Mouse (Mus musculus): ENCODE data around the gene Thyn1. TPM values are rescaled to one million over a fixed set of nuclear protein-coding genes. Genes with fewer than 3 reads are reported as not detected.

The Thyn1 gene
- polyA plus RNA-seq, 1 experiment from 2014 or later: 105 TPM

DNA sequence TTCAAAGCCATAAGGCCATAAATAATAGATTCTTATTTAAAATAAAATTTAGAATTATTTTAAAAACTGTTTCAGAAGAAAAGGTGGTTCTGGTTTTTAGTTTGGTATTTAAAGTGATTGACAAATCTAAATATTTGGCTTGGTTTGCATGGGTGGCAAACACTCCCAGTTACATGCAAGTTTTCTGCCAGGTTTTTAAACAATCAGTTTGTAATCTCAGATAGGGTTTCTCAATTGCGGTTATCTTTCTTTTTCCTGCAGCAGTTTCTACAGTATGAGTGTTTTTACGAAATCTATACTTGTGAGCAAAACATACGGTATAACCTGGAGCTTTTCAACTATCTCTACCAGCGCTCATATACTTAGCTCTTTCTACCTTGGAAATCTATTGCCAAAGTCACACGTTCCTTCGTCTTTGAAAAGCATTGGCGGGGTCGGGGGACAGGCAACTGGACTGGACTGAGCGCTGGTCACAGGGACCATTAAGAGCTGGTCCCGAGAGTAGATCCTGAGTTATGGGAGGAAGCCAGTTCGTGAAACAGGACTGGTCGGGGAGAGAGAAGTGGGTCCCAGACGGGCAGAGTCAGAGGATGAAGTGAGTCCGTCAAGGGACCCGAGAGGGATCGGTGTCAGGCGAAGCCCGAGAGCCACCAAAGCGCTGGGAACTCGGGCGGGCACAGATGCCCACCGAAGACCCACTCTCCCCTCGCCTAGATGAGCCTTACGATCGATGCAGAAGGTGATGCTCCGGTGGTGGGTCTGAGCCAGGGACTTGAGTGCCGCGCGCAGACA lies 645 bp upstream of the Thyn1 start:
- Histone ChIP-seq H3K27ac (ENCODE audit: poor library complexity, severe bottlenecking) (0 out of 2 replicates have a peak overlapping the region, but pooled peaks have one; percentile 29), H3K4me2 (peak overlapping the region; percentile 78), H3K36me3 (peaks cover 11% of the 10 kb centered on the region), H3K4me3 (peak overlapping the region; percentile 76), H3K27me3 (replicated peaks) (no peaks in the 10 kb centered on the region), H3K4me1 (replicated peaks) (peaks cover 17% of the 10 kb centered on the region), H3K9me3 (replicated peaks) (no peaks in the 10 kb centered on the region), H3K9ac (peak overlapping the region; percentile 80)
- peak; percentile 67 for ATAC-seq (ENCODE audit: insufficient number of reproducible peaks, low FRiP score)
- 2% methylated on average over 29 of the region's 29 CpGs for WGBS

DNA sequence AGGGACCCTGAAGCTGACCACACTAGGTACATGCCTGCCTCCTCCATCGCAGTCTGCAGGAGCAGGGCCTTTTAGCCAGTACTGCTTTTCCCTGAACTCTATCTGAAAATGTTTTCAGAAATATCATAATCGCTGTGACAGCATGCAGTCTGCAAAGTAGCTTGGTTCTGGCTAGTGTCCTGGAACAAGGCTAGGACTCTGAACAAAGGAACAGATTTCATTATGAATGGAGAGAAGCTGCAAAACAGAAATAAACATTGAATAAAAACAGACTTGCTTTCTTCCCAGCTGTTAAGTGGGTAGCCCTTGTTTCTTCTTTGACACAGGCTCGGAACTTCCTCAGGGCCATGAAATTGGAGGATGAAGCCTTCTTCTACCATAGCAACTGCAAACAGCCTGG lies 5.7 kb downstream of the Thyn1 start:
- H3K36me3 ChIP-seq: peaks cover 73% of the 10 kb centered on the region
- peaks cover 13% of the 10 kb centered on the region for H3K4me1 ChIP-seq (replicated peaks)
- H3K9ac ChIP-seq: no peak overlapping the region
- no peak overlapping the region for H3K4me2 ChIP-seq
- no peak overlapping the region for H3K4me3 ChIP-seq
- no peak for ATAC-seq (ENCODE audit: insufficient number of reproducible peaks, low FRiP score)
- H3K27me3 ChIP-seq (replicated peaks): no peaks in the 10 kb centered on the region
- WGBS: 88% methylated on average over 3 of the region's 3 CpGs
- no peak overlapping the region for H3K27ac ChIP-seq (ENCODE audit: poor library complexity, severe bottlenecking)
- no peaks in the 10 kb centered on the region for H3K9me3 ChIP-seq (replicated peaks)

DNA sequence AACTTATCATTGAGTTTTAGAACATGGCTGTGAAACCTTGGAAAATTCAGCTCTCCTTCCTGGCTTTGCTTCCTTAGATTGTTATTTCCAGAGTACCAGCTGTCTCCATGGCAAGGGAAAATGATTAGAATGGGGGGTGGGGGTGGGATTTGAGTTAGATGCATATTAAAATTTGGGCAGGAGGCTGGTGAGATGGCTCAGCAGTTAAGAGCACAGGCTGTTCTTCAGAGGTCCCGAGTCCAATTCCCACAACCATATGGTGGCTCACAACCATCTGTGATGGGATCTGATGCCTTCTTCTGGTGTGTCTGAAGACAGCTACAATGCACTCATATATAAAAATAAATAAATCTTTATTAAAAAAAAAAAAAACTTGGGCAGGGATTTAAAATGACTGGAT lies 6.4 kb downstream of the Thyn1 start:
- Histone ChIP-seq H3K36me3 (peaks cover 80% of the 10 kb centered on the region), H3K9me3 (replicated peaks) (no peaks in the 10 kb centered on the region), H3K4me2 (no peak overlapping the region), H3K27ac (ENCODE audit: poor library complexity, severe bottlenecking) (no peak overlapping the region), H3K4me3 (no peak overlapping the region), H3K27me3 (replicated peaks) (no peaks in the 10 kb centered on the region), H3K4me1 (replicated peaks) (peaks cover 6% of the 10 kb centered on the region), H3K9ac (no peak overlapping the region)
- ATAC-seq (ENCODE audit: insufficient number of reproducible peaks, low FRiP score): no peak
- whole genome bisulfite sequencing: 79% methylated on average over 1 of the region's 1 CpGs

DNA sequence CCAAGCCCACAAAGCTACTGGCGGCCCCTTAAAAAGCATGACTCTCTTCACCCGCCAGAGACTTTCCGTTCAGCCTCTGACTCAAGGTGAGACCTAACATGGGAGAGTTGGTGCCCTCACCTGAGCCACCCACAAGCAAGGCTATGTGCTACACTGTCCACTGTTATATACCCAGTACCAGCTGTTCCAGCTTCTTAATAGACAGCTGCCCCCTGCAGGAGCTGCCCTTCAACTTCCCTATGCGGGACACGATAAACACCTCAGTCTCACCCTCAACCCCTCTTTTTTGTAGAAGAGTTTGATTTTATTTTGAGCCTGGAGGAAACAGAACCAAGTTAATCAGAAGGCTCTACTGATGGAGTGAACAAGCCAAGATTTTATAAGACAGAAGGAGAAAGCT lies 7.4 kb downstream of the Thyn1 start:
- Histone ChIP-seq H3K9me3 (replicated peaks) (no peaks in the 10 kb centered on the region), H3K36me3 (peaks cover 88% of the 10 kb centered on the region), H3K9ac (no peak overlapping the region), H3K27ac (ENCODE audit: poor library complexity, severe bottlenecking) (no peak overlapping the region), H3K4me3 (no peak overlapping the region), H3K4me2 (no peak overlapping the region), H3K4me1 (replicated peaks) (no peaks in the 10 kb centered on the region), H3K27me3 (replicated peaks) (no peaks in the 10 kb centered on the region)
- no peak for ATAC-seq (ENCODE audit: insufficient number of reproducible peaks, low FRiP score)
- WGBS: 91% methylated on average over 5 of the region's 5 CpGs

DNA sequence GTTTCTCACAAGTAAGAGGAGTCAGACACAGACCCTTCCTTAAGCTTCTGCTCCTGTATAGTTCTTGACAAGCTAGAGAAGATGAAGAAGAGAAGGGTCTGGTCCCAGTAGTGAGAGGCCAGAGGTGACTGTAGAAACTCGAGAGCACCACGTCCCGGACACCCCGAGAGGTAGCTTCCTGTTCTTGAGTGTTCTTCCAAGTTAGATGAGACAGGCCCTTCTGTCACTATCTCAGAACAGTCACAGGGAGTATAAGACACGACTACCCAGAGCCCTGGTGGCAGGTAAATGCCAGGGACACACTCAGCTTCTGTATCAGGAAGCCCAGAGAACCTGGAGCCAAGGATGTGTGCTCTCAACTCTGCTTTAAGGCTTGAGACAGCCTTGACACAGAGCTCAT lies 9.7 kb downstream of the Thyn1 start:
- Histone ChIP-seq H3K4me3 (no peak overlapping the region), H3K9me3 (replicated peaks) (no peaks in the 10 kb centered on the region), H3K9ac (no peak overlapping the region), H3K27ac (ENCODE audit: poor library complexity, severe bottlenecking) (no peak overlapping the region), H3K36me3 (peaks cover 98% of the 10 kb centered on the region), H3K4me1 (replicated peaks) (no peaks in the 10 kb centered on the region), H3K27me3 (replicated peaks) (no peaks in the 10 kb centered on the region), H3K4me2 (no peak overlapping the region)
- 82% methylated on average over 5 of the region's 5 CpGs for WGBS
- no peak for ATAC-seq (ENCODE audit: insufficient number of reproducible peaks, low FRiP score)

DNA sequence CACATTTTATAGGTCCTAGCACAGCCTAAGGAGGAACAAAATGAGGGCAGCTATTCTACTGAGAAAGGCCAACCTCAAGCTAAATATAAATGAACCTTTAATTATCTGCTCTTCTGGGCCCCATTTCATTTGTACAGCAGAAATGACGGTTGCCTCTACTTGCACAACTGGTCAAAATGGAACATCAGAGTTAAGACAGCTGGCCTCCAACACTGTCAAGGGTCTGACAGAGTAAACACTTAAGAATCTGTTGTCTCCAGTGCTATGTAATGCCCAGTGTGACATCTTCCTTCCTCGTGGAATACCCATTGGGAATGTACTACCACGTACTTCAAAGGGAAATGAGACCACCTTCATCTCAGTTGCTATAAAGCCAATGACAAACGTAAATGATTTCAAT lies 12.1 kb downstream of the Thyn1 start:
- no peak for ATAC-seq (ENCODE audit: insufficient number of reproducible peaks, low FRiP score)
- Histone ChIP-seq H3K36me3 (peaks cover 96% of the 10 kb centered on the region), H3K9ac (no peak overlapping the region), H3K4me1 (replicated peaks) (no peaks in the 10 kb centered on the region), H3K27ac (ENCODE audit: poor library complexity, severe bottlenecking) (no peak overlapping the region), H3K4me3 (no peak overlapping the region), H3K9me3 (replicated peaks) (no peaks in the 10 kb centered on the region), H3K27me3 (replicated peaks) (no peaks in the 10 kb centered on the region), H3K4me2 (no peak overlapping the region)
- WGBS: 91% methylated on average over 4 of the region's 4 CpGs

DNA sequence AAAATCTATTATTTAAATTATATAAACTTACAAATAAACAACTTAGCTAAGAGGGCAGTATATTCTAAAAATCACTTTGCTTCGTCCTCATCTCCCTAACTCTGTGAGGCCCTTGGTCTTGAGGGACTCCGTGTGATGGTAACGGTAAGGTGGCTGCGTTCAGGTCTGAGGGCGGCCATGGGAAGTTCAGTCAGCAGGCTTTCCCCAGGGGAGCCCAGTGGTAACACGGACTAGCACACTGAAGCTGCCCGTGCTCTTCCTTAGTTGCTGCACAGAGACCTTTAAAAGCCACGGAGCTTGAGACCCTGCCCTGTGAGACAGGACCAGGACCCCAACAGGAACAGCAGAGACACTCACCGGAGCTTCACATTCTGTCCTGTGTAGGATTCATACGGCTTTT lies 19.5 kb downstream of the Thyn1 start:
- peaks cover 50% of the 10 kb centered on the region for H3K36me3 ChIP-seq
- no peak overlapping the region for H3K9ac ChIP-seq
- H3K4me2 ChIP-seq: no peak overlapping the region
- no peaks in the 10 kb centered on the region for H3K27me3 ChIP-seq (replicated peaks)
- H3K4me3 ChIP-seq: no peak overlapping the region
- no peak for ATAC-seq (ENCODE audit: insufficient number of reproducible peaks, low FRiP score)
- H3K9me3 ChIP-seq (replicated peaks): no peaks in the 10 kb centered on the region
- no peak overlapping the region for H3K27ac ChIP-seq (ENCODE audit: poor library complexity, severe bottlenecking)
- WGBS: 95% methylated on average over 10 of the region's 10 CpGs
- H3K4me1 ChIP-seq (replicated peaks): no peaks in the 10 kb centered on the region

DNA sequence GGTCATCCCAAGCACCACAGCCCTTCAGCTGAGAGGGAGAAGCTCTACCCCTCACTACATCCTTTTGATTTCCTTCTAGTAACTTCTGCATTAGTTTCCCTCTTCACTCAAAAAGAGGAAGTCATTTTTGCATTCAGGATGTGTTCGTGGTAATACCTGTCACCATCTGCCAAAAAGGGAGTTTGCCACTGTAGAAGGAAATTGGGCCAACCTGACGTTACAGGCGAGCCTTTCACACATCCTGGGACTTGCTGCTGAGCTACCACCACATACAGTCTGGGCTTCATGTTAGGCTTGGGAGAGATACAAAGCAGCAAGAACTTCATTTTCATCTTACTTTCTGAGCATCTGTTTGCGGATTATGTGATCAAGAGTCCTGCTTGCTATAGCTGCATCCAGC lies 24.2 kb downstream of the Thyn1 start:
- Histone ChIP-seq H3K9me3 (replicated peaks) (no peaks in the 10 kb centered on the region), H3K4me3 (no peak overlapping the region), H3K27me3 (replicated peaks) (no peaks in the 10 kb centered on the region), H3K36me3 (peaks cover 11% of the 10 kb centered on the region; the same call in 1 of the 2 replicates), H3K9ac (no peak overlapping the region), H3K4me2 (no peak overlapping the region), H3K27ac (ENCODE audit: poor library complexity, severe bottlenecking) (no peak overlapping the region), H3K4me1 (replicated peaks) (peaks cover 16% of the 10 kb centered on the region)
- ATAC-seq (ENCODE audit: insufficient number of reproducible peaks, low FRiP score): no peak
- WGBS: 77% methylated on average over 4 of the region's 4 CpGs

DNA sequence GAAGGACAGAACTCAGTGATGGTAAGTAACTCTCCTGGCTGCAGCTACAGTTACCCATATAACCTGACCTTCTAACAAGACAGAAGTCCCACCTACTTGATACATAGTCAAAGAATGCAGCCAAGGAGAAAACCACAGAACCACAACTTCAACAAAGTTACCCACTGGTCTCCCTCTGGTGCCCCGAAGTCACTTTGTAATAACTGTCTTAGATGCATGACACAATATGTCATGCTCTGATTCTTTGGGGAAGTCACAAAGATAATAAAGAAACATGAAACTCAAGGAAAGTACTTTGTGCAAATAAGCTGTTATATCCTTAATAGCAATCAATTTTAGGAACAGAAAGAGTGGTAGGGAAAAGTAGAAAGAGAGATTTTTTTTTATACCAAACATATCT lies 27.2 kb downstream of the Thyn1 start:
- WGBS: 73% methylated on average over 1 of the region's 1 CpGs
- Histone ChIP-seq H3K27ac (ENCODE audit: poor library complexity, severe bottlenecking) (no peak overlapping the region), H3K4me2 (no peak overlapping the region), H3K36me3 (0 out of 2 replicates have a peak, but pooled peaks cover 3% of the 10 kb centered on the region), H3K4me1 (replicated peaks) (peaks cover 27% of the 10 kb centered on the region), H3K27me3 (replicated peaks) (no peaks in the 10 kb centered on the region), H3K9ac (no peak overlapping the region), H3K4me3 (no peak overlapping the region), H3K9me3 (replicated peaks) (no peaks in the 10 kb centered on the region)
- ATAC-seq (ENCODE audit: insufficient number of reproducible peaks, low FRiP score): no peak

DNA sequence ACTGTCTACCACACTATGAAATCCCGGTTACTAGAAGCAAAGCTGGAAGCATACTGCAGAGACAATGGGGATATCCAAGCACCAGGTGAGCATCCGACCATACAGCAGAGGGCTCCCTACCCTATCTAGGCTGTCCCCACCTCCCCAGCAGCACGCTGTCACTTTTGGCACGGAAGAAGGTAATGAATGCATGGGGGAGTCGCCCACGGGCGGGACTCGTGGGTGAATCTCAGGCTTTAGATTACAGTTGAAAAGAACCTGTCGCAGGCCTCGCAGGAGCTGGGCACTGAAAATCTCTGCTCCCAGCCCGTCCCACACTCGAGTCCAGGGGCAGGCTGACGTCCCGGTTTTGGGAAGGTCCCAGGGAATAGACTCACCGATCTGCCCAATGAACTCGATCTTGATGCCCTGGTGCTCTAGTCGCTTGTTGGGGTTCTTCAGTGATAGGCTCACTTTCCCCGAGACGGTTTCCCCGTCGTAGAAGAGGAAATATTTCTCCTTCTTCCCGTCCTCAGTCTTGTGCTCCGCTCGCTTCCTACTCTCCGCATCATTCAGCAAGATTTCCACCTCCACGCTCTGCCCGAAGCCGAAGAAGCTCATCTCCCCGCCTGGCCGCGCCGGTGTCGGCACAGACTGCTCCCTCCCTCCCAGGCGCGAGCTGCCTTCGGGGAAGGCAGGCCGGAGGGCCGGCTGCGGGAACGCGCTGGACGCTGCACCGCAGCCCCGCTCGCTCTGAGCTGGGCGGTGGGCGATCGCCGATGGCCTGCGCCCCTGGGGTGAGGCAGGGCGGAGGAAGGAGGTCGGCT lies 29.7 kb downstream of the Thyn1 start:
- no peaks in the 10 kb centered on the region for H3K9me3 ChIP-seq (replicated peaks)
- WGBS: under 1% methylated on average over 52 of the region's 52 CpGs
- H3K4me1 ChIP-seq (replicated peaks): peaks cover 35% of the 10 kb centered on the region
- no peaks in the 10 kb centered on the region for H3K27me3 ChIP-seq (replicated peaks)
- H3K27ac ChIP-seq (ENCODE audit: poor library complexity, severe bottlenecking): peak overlapping the region; percentile 86
- peak overlapping the region; percentile 90 for H3K4me2 ChIP-seq
- H3K9ac ChIP-seq: peak overlapping the region; percentile 97
- peak overlapping the region; percentile 99 for H3K4me3 ChIP-seq
- H3K36me3 ChIP-seq: 0 out of 2 replicates have a peak, but pooled peaks cover 3% of the 10 kb centered on the region
- ATAC-seq (ENCODE audit: insufficient number of reproducible peaks, low FRiP score): peak; percentile 40
